Mouse (Mus musculus): ENCODE data around the gene Tulp4. TPM values are rescaled to one million over a fixed set of nuclear protein-coding genes. Genes with fewer than 3 reads are reported as not detected.

Tulp4 gene
- polyA plus RNA-seq, 1 experiment from 2014 or later, result 178 TPM

- H3K27me3 ChIP-seq (ENCODE audit: control insufficient read depth, insufficient read depth, low read length), result no peaks in the 10 kb centered on the region
- no peaks in the 10 kb centered on the region for H3K36me3 ChIP-seq (ENCODE audit: control insufficient read depth, insufficient read depth, low read length)
- 91% methylated on average over 6 of the region's 6 CpGs for WGBS
- no peak overlapping the region for H3K4me3 ChIP-seq (ENCODE audit: low read depth, low read length)
- H3K9ac ChIP-seq (ENCODE audit: low read depth, low read length), result no peak overlapping the region
- DNase-seq (ENCODE audit: low spot score) (no peak), ATAC-seq (ENCODE audit: low FRiP score) (no peak)
- H3K27ac ChIP-seq (ENCODE audit: low read depth, low read length), result no peak overlapping the region
- H3K9me3 ChIP-seq (ENCODE audit: control insufficient read depth, low read length), result no peaks in the 10 kb centered on the region
- H3K4me1 ChIP-seq (replicated peaks; ENCODE audit: control insufficient read depth, insufficient read depth, low read length), result no peaks in the 10 kb centered on the region
- H3K4me2 ChIP-seq (replicated peaks; ENCODE audit: low read depth, low read length), result no peak overlapping the region
Measured at GRCm38 (mm10) chr17:6113653-6114052, 7.4 kb downstream of the Tulp4 start.

GRCm38 (mm10) chr17:6115085-6115484, 8.8 kb downstream of the Tulp4 start:
- H3K4me3 ChIP-seq (ENCODE audit: low read depth, low read length), result no peak overlapping the region
- 95% methylated on average over 8 of the region's 9 CpGs for WGBS
- H3K4me1 ChIP-seq (replicated peaks; ENCODE audit: control insufficient read depth, insufficient read depth, low read length), result no peaks in the 10 kb centered on the region
- ATAC-seq (ENCODE audit: low FRiP score), result no peak
- no peak overlapping the region for H3K27ac ChIP-seq (ENCODE audit: low read depth, low read length)
- no peak overlapping the region for H3K9ac ChIP-seq (ENCODE audit: low read depth, low read length)
- H3K36me3 ChIP-seq (ENCODE audit: control insufficient read depth, insufficient read depth, low read length), result no peaks in the 10 kb centered on the region
- no peak overlapping the region for H3K4me2 ChIP-seq (replicated peaks; ENCODE audit: low read depth, low read length)
- no peaks in the 10 kb centered on the region for H3K9me3 ChIP-seq (ENCODE audit: control insufficient read depth, low read length)
- H3K27me3 ChIP-seq (ENCODE audit: control insufficient read depth, insufficient read depth, low read length), result no peaks in the 10 kb centered on the region
- DNase-seq (ENCODE audit: low spot score), result no peak

GRCm38 (mm10) chr17:6117148-6117725, 11.0 kb downstream of the Tulp4 start:
- H3K27ac ChIP-seq (ENCODE audit: low read depth, low read length), result no peak overlapping the region
- no peaks in the 10 kb centered on the region for H3K36me3 ChIP-seq (ENCODE audit: control insufficient read depth, insufficient read depth, low read length)
- whole genome bisulfite sequencing, result 80% methylated on average over 4 of the region's 4 CpGs

GRCm38 (mm10) chr17:6117917-6118316, 11.7 kb downstream of the Tulp4 start:
- no peak overlapping the region for H3K27ac ChIP-seq (ENCODE audit: low read depth, low read length)
- H3K9ac ChIP-seq (ENCODE audit: low read depth, low read length), result no peak overlapping the region
- H3K36me3 ChIP-seq (ENCODE audit: control insufficient read depth, insufficient read depth, low read length), result peaks cover 3% of the 10 kb centered on the region; the same call in 1 of the 2 replicates
- WGBS, result 92% methylated on average over 3 of the region's 3 CpGs
- no peak overlapping the region for H3K4me2 ChIP-seq (replicated peaks; ENCODE audit: low read depth, low read length)
- H3K9me3 ChIP-seq (ENCODE audit: control insufficient read depth, low read length), result no peaks in the 10 kb centered on the region
- no peak overlapping the region for H3K4me3 ChIP-seq (ENCODE audit: low read depth, low read length)
- DNase-seq (ENCODE audit: low spot score) (no peak), ATAC-seq (ENCODE audit: low FRiP score) (no peak)
- no peaks in the 10 kb centered on the region for H3K4me1 ChIP-seq (replicated peaks; ENCODE audit: control insufficient read depth, insufficient read depth, low read length)
- H3K27me3 ChIP-seq (ENCODE audit: control insufficient read depth, insufficient read depth, low read length), result no peaks in the 10 kb centered on the region

More at GRCm38 (mm10) chr17:6117148-6117725, 11.0 kb downstream of the Tulp4 start:
- Histone ChIP-seq H3K4me2 (replicated peaks; ENCODE audit: low read depth, low read length) (no peak overlapping the region), H3K4me1 (replicated peaks; ENCODE audit: control insufficient read depth, insufficient read depth, low read length) (no peaks in the 10 kb centered on the region), H3K9me3 (ENCODE audit: control insufficient read depth, low read length) (no peaks in the 10 kb centered on the region), H3K4me3 (ENCODE audit: low read depth, low read length) (no peak overlapping the region), H3K27me3 (ENCODE audit: control insufficient read depth, insufficient read depth, low read length) (no peaks in the 10 kb centered on the region), H3K9ac (ENCODE audit: low read depth, low read length) (no peak overlapping the region)
- ATAC-seq (ENCODE audit: low FRiP score) (no peak), DNase-seq (ENCODE audit: low spot score) (no peak)

GRCm38 (mm10) chr17:6118861-6119260, 12.6 kb downstream of the Tulp4 start:
- Histone ChIP-seq H3K9ac (ENCODE audit: low read depth, low read length) (no peak overlapping the region), H3K27ac (ENCODE audit: low read depth, low read length) (no peak overlapping the region), H3K4me2 (replicated peaks; ENCODE audit: low read depth, low read length) (no peak overlapping the region), H3K36me3 (ENCODE audit: control insufficient read depth, insufficient read depth, low read length) (peaks cover 3% of the 10 kb centered on the region; the same call in 1 of the 2 replicates), H3K27me3 (ENCODE audit: control insufficient read depth, insufficient read depth, low read length) (no peaks in the 10 kb centered on the region), H3K4me1 (replicated peaks; ENCODE audit: control insufficient read depth, insufficient read depth, low read length) (no peaks in the 10 kb centered on the region), H3K9me3 (ENCODE audit: control insufficient read depth, low read length) (no peaks in the 10 kb centered on the region), H3K4me3 (ENCODE audit: low read depth, low read length) (no peak overlapping the region)
- ATAC-seq (ENCODE audit: low FRiP score) (no peak), DNase-seq (ENCODE audit: low spot score) (no peak)
- WGBS, result 94% methylated on average over 4 of the region's 4 CpGs

GRCm38 (mm10) chr17:6123776-6124175, 17.5 kb downstream of the Tulp4 start:
- Histone ChIP-seq H3K27me3 (ENCODE audit: control insufficient read depth, insufficient read depth, low read length) (no peaks in the 10 kb centered on the region), H3K27ac (ENCODE audit: low read depth, low read length) (no peak overlapping the region), H3K4me3 (ENCODE audit: low read depth, low read length) (no peak overlapping the region), H3K4me2 (replicated peaks; ENCODE audit: low read depth, low read length) (no peak overlapping the region), H3K9me3 (ENCODE audit: control insufficient read depth, low read length) (no peaks in the 10 kb centered on the region), H3K4me1 (replicated peaks; ENCODE audit: control insufficient read depth, insufficient read depth, low read length) (no peaks in the 10 kb centered on the region), H3K36me3 (ENCODE audit: control insufficient read depth, insufficient read depth, low read length) (peaks cover 3% of the 10 kb centered on the region; the same call in 1 of the 2 replicates), H3K9ac (ENCODE audit: low read depth, low read length) (no peak overlapping the region)
- DNase-seq (ENCODE audit: low spot score) (no peak), ATAC-seq (ENCODE audit: low FRiP score) (no peak)
- WGBS, result 94% methylated on average over 4 of the region's 4 CpGs

- no peak overlapping the region for H3K4me2 ChIP-seq (replicated peaks; ENCODE audit: low read depth, low read length)
- no peak overlapping the region for H3K4me3 ChIP-seq (ENCODE audit: low read depth, low read length)
- DNase-seq (ENCODE audit: low spot score) (no peak), ATAC-seq (ENCODE audit: low FRiP score) (no peak)
- H3K27ac ChIP-seq (ENCODE audit: low read depth, low read length), result no peak overlapping the region
- peaks cover 3% of the 10 kb centered on the region; the same call in 1 of the 2 replicates for H3K36me3 ChIP-seq (ENCODE audit: control insufficient read depth, insufficient read depth, low read length)
- no peaks in the 10 kb centered on the region for H3K27me3 ChIP-seq (ENCODE audit: control insufficient read depth, insufficient read depth, low read length)
- H3K9ac ChIP-seq (ENCODE audit: low read depth, low read length), result no peak overlapping the region
- H3K4me1 ChIP-seq (replicated peaks; ENCODE audit: control insufficient read depth, insufficient read depth, low read length), result no peaks in the 10 kb centered on the region
- no peaks in the 10 kb centered on the region for H3K9me3 ChIP-seq (ENCODE audit: control insufficient read depth, low read length)
- 95% methylated on average over 3 of the region's 3 CpGs for WGBS
Measured at GRCm38 (mm10) chr17:6125441-6125840, 19.2 kb downstream of the Tulp4 start.

GRCm38 (mm10) chr17:6128039-6128438, 21.8 kb downstream of the Tulp4 start:
- Histone ChIP-seq H3K4me3 (ENCODE audit: low read depth, low read length) (no peak overlapping the region), H3K9ac (ENCODE audit: low read depth, low read length) (no peak overlapping the region), H3K27me3 (ENCODE audit: control insufficient read depth, insufficient read depth, low read length) (no peaks in the 10 kb centered on the region), H3K36me3 (ENCODE audit: control insufficient read depth, insufficient read depth, low read length) (no peaks in the 10 kb centered on the region), H3K4me2 (replicated peaks; ENCODE audit: low read depth, low read length) (no peak overlapping the region), H3K27ac (ENCODE audit: low read depth, low read length) (no peak overlapping the region), H3K9me3 (ENCODE audit: control insufficient read depth, low read length) (no peaks in the 10 kb centered on the region), H3K4me1 (replicated peaks; ENCODE audit: control insufficient read depth, insufficient read depth, low read length) (no peaks in the 10 kb centered on the region)
- 65% methylated on average over 3 of the region's 3 CpGs for WGBS
- no peak for ATAC-seq (ENCODE audit: low FRiP score)
- DNase-seq (ENCODE audit: low spot score), result no peak

GRCm38 (mm10) chr17:6129361-6129760, 23.1 kb downstream of the Tulp4 start:
- ATAC-seq (ENCODE audit: low FRiP score), result no peak
- no peak for DNase-seq (ENCODE audit: low spot score)
- Histone ChIP-seq H3K4me3 (ENCODE audit: low read depth, low read length) (no peak overlapping the region), H3K9ac (ENCODE audit: low read depth, low read length) (no peak overlapping the region), H3K27me3 (ENCODE audit: control insufficient read depth, insufficient read depth, low read length) (no peaks in the 10 kb centered on the region), H3K4me2 (replicated peaks; ENCODE audit: low read depth, low read length) (no peak overlapping the region), H3K36me3 (ENCODE audit: control insufficient read depth, insufficient read depth, low read length) (no peaks in the 10 kb centered on the region), H3K4me1 (replicated peaks; ENCODE audit: control insufficient read depth, insufficient read depth, low read length) (no peaks in the 10 kb centered on the region), H3K9me3 (ENCODE audit: control insufficient read depth, low read length) (no peaks in the 10 kb centered on the region), H3K27ac (ENCODE audit: low read depth, low read length) (no peak overlapping the region)
- 91% methylated on average over 4 of the region's 4 CpGs for WGBS
